Mouse (Mus musculus) kidney, postnatal 0 days (tissue): ENCODE measurements around the gene Atg7. TPM values are rescaled to one million over a fixed set of nuclear protein-coding genes. Genes with fewer than 3 reads are reported as not detected.

Source experiments
- ATAC-seq: fragments of 200-750 bp; cut with Nextera tagmentation; replicated peaks from 2 replicates; pipeline ENCODE4 v1.8.0; 2017; ENCODE audit warnings: low read depth, moderate number of reproducible peaks, moderate TSS enrichment, moderate library complexity; ENCODE audit not compliant: low FRiP score
- DNase-seq: peaks from one replicate; pipeline ENCODE4 v3.0.0-alpha.2; 2016; ENCODE audit warnings: low spot score
- H3K27ac ChIP-seq: fragments of 300-500 bp; sonication (generic); 2 replicates; pipeline ENCODE4 v1.5.1; 2014; ENCODE audit warnings: mild to moderate bottlenecking
- H3K27me3 ChIP-seq: fragments of 300-500 bp; sonication (generic); 2 replicates; pipeline ENCODE4 v1.6.1; 2014; ENCODE audit warnings: low read length, mixed read lengths; ENCODE audit not compliant: insufficient read depth
- H3K36me3 ChIP-seq: fragments of 300-500 bp; sonication (generic); 2 replicates; pipeline ENCODE4 v1.6.1; 2014; ENCODE audit warnings: low read length, mixed read lengths; ENCODE audit not compliant: insufficient read depth
- H3K4me1 ChIP-seq: fragments of 300-500 bp; sonication (generic); replicated peaks from 2 replicates; pipeline ENCODE4 v1.6.1; 2014; ENCODE audit warnings: antibody characterized with exemption, low read length, mixed read lengths; ENCODE audit not compliant: insufficient read depth
- H3K4me2 ChIP-seq: fragments of 300-500 bp; sonication (generic); 2 replicates; pipeline ENCODE4 v1.6.1; 2014; ENCODE audit warnings: mild to moderate bottlenecking, low read length, moderate library complexity, mixed read lengths
- H3K4me3 ChIP-seq: fragments of 300-500 bp; sonication (generic); replicated peaks from 2 replicates; pipeline ENCODE4 v1.5.1; 2014; ENCODE audit warnings: low read depth, low read length
- H3K9ac ChIP-seq: fragments of 300-500 bp; sonication (generic); 2 replicates; pipeline ENCODE4 v1.6.1; 2014; ENCODE audit warnings: low read depth, low read length
- H3K9me3 ChIP-seq: fragments of 300-500 bp; sonication (generic); replicated peaks from 2 replicates; pipeline ENCODE4 v1.6.1; 2016; ENCODE audit warnings: low read length, inconsistent platforms, mixed read lengths
- CTCF ChIP-seq: IDR thresholded peaks from 2 replicates; pipeline ENCODE4 v1.5.1; 2016; ENCODE audit warnings: antibody characterized with exemption, low read depth, mild to moderate bottlenecking, moderate library complexity
- WGBS: fragments of 180-500 bp; shearing (Covaris S2); extraction: QIAGEN DNeasy Blood & Tissue Kit; methylation state at CpG from one replicate; pipeline ENCODE4 v1.1.7; 2014; 5-methylcytosine and 5-hydroxymethylcytosine counted together
- polyA plus RNA-seq: library from polyadenylated mRNA; unstranded; fragments of >200 nt; fragmentation: Nextera tagmentation; extraction: Ambion mirVana; gene quantifications from 2 replicates; pipeline ENCODE4 v1.2.1, GENCODE M21; 2015

Atg7 gene
- polyA plus RNA-seq, 1 experiment from 2014 or later = 19.7 TPM

DNA sequence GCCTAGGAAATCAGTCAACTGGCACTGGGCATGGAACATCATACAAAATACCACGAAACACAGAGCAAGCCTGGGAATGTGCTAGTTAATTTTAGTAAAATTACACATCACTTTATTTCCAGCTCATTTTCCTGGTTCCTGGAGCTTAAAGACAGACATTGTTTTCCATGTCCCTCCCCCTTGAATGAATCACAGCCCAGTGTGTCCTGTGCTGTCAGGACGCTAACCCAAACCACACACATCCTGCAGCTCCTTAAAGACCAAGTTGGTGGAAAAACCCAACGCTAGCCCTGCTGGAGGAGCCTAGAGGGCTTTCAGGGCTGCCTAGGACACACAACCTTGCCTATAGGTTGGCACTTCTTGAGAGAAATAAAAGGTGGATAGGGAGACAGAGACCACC is 223.2 kb downstream of the Atg7 start:
- no peak for TF ChIP-seq CTCF
- Histone ChIP-seq H3K4me3 (no peak overlapping the region), H3K4me1 (peaks cover 5% of the 10 kb centered on the region; the same call in 1 of the 2 replicates), H3K27ac (peak overlapping the region; percentile 60), H3K9ac (no peak overlapping the region), H3K4me2 (no peak overlapping the region), H3K36me3 (peaks cover 27% of the 10 kb centered on the region), H3K27me3 (no peaks in the 10 kb centered on the region), H3K9me3 (no peaks in the 10 kb centered on the region)
- DNase-seq (peak; percentile 39), ATAC-seq (no peak)
- WGBS = 64% methylated on average over 3 of the region's 3 CpGs

GRCm38 (mm10) chr6:114866619-114867018 is 223.7 kb downstream of the Atg7 start:
- no peak overlapping the region for H3K4me3 ChIP-seq
- TF ChIP-seq CTCF = no peak
- DNase-seq (peak; percentile 33), ATAC-seq (no peak)
- H3K4me1 ChIP-seq = peaks cover 5% of the 10 kb centered on the region; the same call in 1 of the 2 replicates
- H3K27me3 ChIP-seq = no peaks in the 10 kb centered on the region
- H3K4me2 ChIP-seq = no peak overlapping the region
- WGBS = 73% methylated on average over 4 of the region's 4 CpGs
- H3K9me3 ChIP-seq = no peaks in the 10 kb centered on the region
- H3K9ac ChIP-seq = no peak overlapping the region
- H3K36me3 ChIP-seq = peaks cover 21% of the 10 kb centered on the region; the same call in 1 of the 2 replicates
- H3K27ac ChIP-seq = peak overlapping the region; percentile 60

- Histone ChIP-seq H3K4me1 (peaks cover 17% of the 10 kb centered on the region), H3K4me3 (no peak overlapping the region), H3K4me2 (no peak overlapping the region), H3K36me3 (peaks cover 8% of the 10 kb centered on the region; the same call in 1 of the 2 replicates), H3K27me3 (no peaks in the 10 kb centered on the region), H3K9ac (no peak overlapping the region; the same call in 1 of the 2 replicates), H3K27ac (no peak overlapping the region), H3K9me3 (no peaks in the 10 kb centered on the region)
- TF ChIP-seq CTCF = no peak
- ATAC-seq = 0 out of 2 replicates have a peak, but pooled peaks have one; percentile 9
- DNase-seq = no peak
- 75% methylated on average over 7 of the region's 7 CpGs for WGBS
Measured at GRCm38 (mm10) chr6:114868656-114869055, 225.8 kb downstream of the Atg7 start.

DNA sequence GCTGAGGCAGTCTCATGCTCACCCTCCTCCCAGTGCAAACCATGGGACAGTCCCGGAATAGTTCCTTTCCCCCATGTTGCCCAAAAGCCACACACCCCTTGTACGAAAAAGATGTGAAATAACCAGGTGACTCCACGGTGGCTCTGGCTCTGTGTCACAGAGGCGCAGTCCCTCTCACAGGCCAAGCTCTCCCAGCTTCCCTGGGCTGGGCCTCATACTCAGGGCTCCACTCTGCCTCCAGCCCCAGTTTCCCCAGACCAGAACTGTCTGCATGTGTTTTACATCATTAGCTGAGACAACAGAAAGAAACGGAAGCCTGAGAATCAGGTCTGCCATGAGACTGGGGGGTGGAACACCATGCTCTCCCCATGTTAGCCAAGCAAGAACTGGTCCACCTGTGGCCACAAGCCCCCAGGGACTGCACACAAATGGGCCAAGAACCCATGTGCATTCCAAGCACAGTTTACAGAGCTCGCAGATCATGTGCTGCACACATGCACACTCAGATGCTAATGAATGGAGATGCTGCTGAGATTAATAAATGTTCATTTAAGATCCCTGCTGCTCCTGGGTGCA is 226.7 kb downstream of the Atg7 start:
- Histone ChIP-seq H3K27me3 (no peaks in the 10 kb centered on the region), H3K27ac (no peak overlapping the region), H3K9ac (no peak overlapping the region), H3K4me2 (no peak overlapping the region), H3K9me3 (no peaks in the 10 kb centered on the region), H3K36me3 (0 out of 2 replicates have a peak, but pooled peaks cover 3% of the 10 kb centered on the region), H3K4me1 (peaks cover 27% of the 10 kb centered on the region), H3K4me3 (no peak overlapping the region)
- WGBS = 70% methylated on average over 6 of the region's 6 CpGs
- TF ChIP-seq CTCF = no peak
- DNase-seq = no peak
- no peak for ATAC-seq

GRCm38 (mm10) chr6:114871010-114871660 is 228.2 kb downstream of the Atg7 start:
- Histone ChIP-seq H3K9me3 (no peaks in the 10 kb centered on the region), H3K27me3 (no peaks in the 10 kb centered on the region), H3K36me3 (0 out of 2 replicates have a peak, but pooled peaks cover 3% of the 10 kb centered on the region), H3K4me2 (no peak overlapping the region), H3K9ac (no peak overlapping the region), H3K27ac (no peak overlapping the region), H3K4me3 (no peak overlapping the region), H3K4me1 (peaks cover 39% of the 10 kb centered on the region)
- WGBS = 84% methylated on average over 14 of the region's 14 CpGs
- ATAC-seq (no peak), DNase-seq (no peak)
- peak; percentile 31; the same call in 1 of the 2 replicates for TF ChIP-seq CTCF

DNA sequence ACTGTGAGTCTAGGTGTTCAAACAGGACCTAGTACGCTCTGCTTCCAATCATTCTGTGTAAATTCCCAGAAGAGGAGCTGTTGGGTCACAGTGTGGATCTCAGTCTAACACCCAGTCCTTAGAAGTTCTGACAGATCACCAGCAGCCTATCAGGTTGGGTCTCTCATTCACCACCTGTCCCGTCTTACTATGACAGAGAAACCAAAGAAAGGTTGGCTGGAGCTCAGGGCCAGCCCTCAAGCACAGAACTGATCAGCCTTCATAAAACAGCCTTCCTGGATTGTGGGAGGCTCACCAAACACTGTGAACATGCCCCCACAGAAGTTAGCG is 230.9 kb downstream of the Atg7 start:
- ATAC-seq (no peak), DNase-seq (no peak)
- Histone ChIP-seq H3K4me3 (peak overlapping the region; percentile 39; the same call in 1 of the 2 replicates), H3K36me3 (no peaks in the 10 kb centered on the region), H3K27ac (peak overlapping the region; percentile 98), H3K9me3 (no peaks in the 10 kb centered on the region), H3K4me2 (peak overlapping the region; percentile 86), H3K4me1 (peaks cover 61% of the 10 kb centered on the region), H3K9ac (peak overlapping the region; percentile 64; the same call in 1 of the 2 replicates), H3K27me3 (no peaks in the 10 kb centered on the region)
- TF ChIP-seq CTCF = no peak
- WGBS = 43% methylated on average over 3 of the region's 3 CpGs
